Mouse (Mus musculus) MEL (cell line): ENCODE data around the gene Itpr3. TPM values are rescaled to one million over a fixed set of nuclear protein-coding genes. Genes with fewer than 3 reads are reported as not detected.

ENCODE experiments used
- DNase-seq: peaks from one replicate; pipeline ENCODE4 v3.0.0; 2011; ENCODE audit warnings: low read depth, low spot score
- H3K27ac ChIP-seq: 2 replicates; pipeline ENCODE4 v1.5.1; 2012; ENCODE audit warnings: low read depth, mild to moderate bottlenecking, control low read depth, low read length, moderate library complexity; ENCODE audit not compliant: control insufficient read depth
- H3K27me3 ChIP-seq, 2 experiments: fragments of 150-350 bp in 1 of 2; sonication (generic) in 1 of 2; 2 replicates each; pipeline ENCODE4 v1.6.1; 2012; ENCODE audit warnings: low read length in 2 of 2, mild to moderate bottlenecking in 2 of 2, improper control_type of control experiment in 1 of 2, moderate library complexity in 1 of 2; ENCODE audit not compliant: insufficient read depth in 2 of 2, control insufficient read depth in 1 of 2
- H3K36me3 ChIP-seq, 2 experiments: 2 replicates each; pipeline ENCODE4 v1.6.1; 2012 to 2014; ENCODE audit warnings: low read length in 2 of 2, improper control_type of control experiment in 1 of 2, inconsistent platforms in 1 of 2, mild to moderate bottlenecking in 1 of 2; ENCODE audit not compliant: insufficient read depth in 2 of 2, control insufficient read depth in 1 of 2
- H3K4me1 ChIP-seq, 2 experiments: fragments of 150-350 bp in 1 of 2; sonication (generic) in 1 of 2; 2 replicates each; pipeline ENCODE4 v1.6.1; 2012; ENCODE audit warnings: low read length in 2 of 2, improper control_type of control experiment in 1 of 2, mild to moderate bottlenecking in 1 of 2; ENCODE audit not compliant: insufficient read depth in 2 of 2, control insufficient read depth in 1 of 2
- H3K4me3 ChIP-seq, 2 experiments: fragments of 150-350 bp in 1 of 2; sonication (generic) in 1 of 2; 2 replicates each; pipeline ENCODE4 v1.5.1; 2012; ENCODE audit warnings: low read depth in 2 of 2, low read length in 2 of 2, mild to moderate bottlenecking in 2 of 2, moderate library complexity in 2 of 2, control low read depth in 1 of 2, improper control_type of control experiment in 1 of 2; ENCODE audit not compliant: control insufficient read depth in 1 of 2, insufficient read depth in 1 of 2
- H3K79me2 ChIP-seq: 2 replicates; pipeline ENCODE4 v1.6.1; 2012; ENCODE audit warnings: mild to moderate bottlenecking, low read length, moderate library complexity; ENCODE audit not compliant: control insufficient read depth, poor library complexity, insufficient read depth
- H3K9ac ChIP-seq: 2 replicates; pipeline ENCODE4 v1.6.1; 2012; ENCODE audit warnings: low read depth, mild to moderate bottlenecking, control low read depth, low read length, moderate library complexity; ENCODE audit not compliant: control insufficient read depth, poor library complexity, severe bottlenecking
- H3K9me3 ChIP-seq: fragments of 150-350 bp; sonication (generic); replicated peaks from 2 replicates; pipeline ENCODE4 v1.6.1; 2012; ENCODE audit warnings: mild to moderate bottlenecking, low read length, improper control_type of control experiment, moderate library complexity; ENCODE audit not compliant: insufficient read depth
- BHLHE40 ChIP-seq: IDR thresholded peaks from 2 replicates; pipeline ENCODE4 v1.6.1; 2012; ENCODE audit warnings: low read depth, mild to moderate bottlenecking, inconsistent platforms, low read length, improper control_type of control experiment, borderline replicate concordance
- ELF1 ChIP-seq: IDR thresholded peaks from 2 replicates; pipeline ENCODE4 v1.6.1; 2014; ENCODE audit warnings: low read depth, mild to moderate bottlenecking, inconsistent platforms, low read length, improper control_type of control experiment, moderate library complexity
- EP300 ChIP-seq, 2 experiments: IDR thresholded peaks; 2 replicates each; pipeline ENCODE4 v1.6.1; 2011; ENCODE audit warnings: improper control_type of control experiment in 2 of 2, low read length in 2 of 2, low read depth in 1 of 2, mild to moderate bottlenecking in 1 of 2
- ETS1 ChIP-seq: IDR thresholded peaks from 2 replicates; pipeline ENCODE4 v1.6.1; 2012; ENCODE audit warnings: low read depth, mild to moderate bottlenecking, inconsistent platforms, low read length, improper control_type of control experiment, moderate library complexity
- GABPA ChIP-seq: IDR thresholded peaks from 2 replicates; pipeline ENCODE4 v1.6.1; 2012; ENCODE audit warnings: low read depth, mild to moderate bottlenecking, inconsistent platforms, low read length, improper control_type of control experiment, moderate library complexity
- HCFC1 ChIP-seq: IDR thresholded peaks from 2 replicates; pipeline ENCODE4 v1.6.1; 2012; ENCODE audit warnings: low read depth, mild to moderate bottlenecking, inconsistent platforms, low read length, improper control_type of control experiment, moderate library complexity
- KAT2A ChIP-seq: conservative IDR thresholded peaks from 2 replicates; pipeline ENCODE4 v1.6.1; 2012; ENCODE audit warnings: low read depth, low read length, improper control_type of control experiment, inconsistent platforms
- MAFK ChIP-seq: IDR thresholded peaks from 2 replicates; pipeline ENCODE4 v1.6.1; 2011; ENCODE audit warnings: low read depth, mild to moderate bottlenecking, low read length, improper control_type of control experiment, borderline replicate concordance
- MAX ChIP-seq: IDR thresholded peaks from 2 replicates; pipeline ENCODE4 v1.6.1; 2011; ENCODE audit warnings: low read length, improper control_type of control experiment
- MAZ ChIP-seq: IDR thresholded peaks from 2 replicates; pipeline ENCODE4 v1.6.1; 2012; ENCODE audit warnings: low read depth, mild to moderate bottlenecking, inconsistent platforms, low read length, improper control_type of control experiment
- MEF2A ChIP-seq: IDR thresholded peaks from 2 replicates; pipeline ENCODE4 v1.6.1; 2014; ENCODE audit warnings: low read depth, mild to moderate bottlenecking, inconsistent platforms, low read length, improper control_type of control experiment; ENCODE audit not compliant: poor library complexity, insufficient replicate concordance, severe bottlenecking; ENCODE audit errors: extremely low read depth
- MXI1 ChIP-seq: IDR thresholded peaks from 2 replicates; pipeline ENCODE4 v1.6.1; 2011; ENCODE audit warnings: mild to moderate bottlenecking, low read depth, low read length, improper control_type of control experiment
- MYB ChIP-seq: IDR thresholded peaks from 2 replicates; pipeline ENCODE4 v1.6.1; 2011; ENCODE audit warnings: mild to moderate bottlenecking, low read depth, low read length, improper control_type of control experiment
- MYC ChIP-seq: IDR thresholded peaks from 2 replicates; pipeline ENCODE4 v1.6.1; 2011; ENCODE audit warnings: low read depth, mild to moderate bottlenecking, low read length, improper control_type of control experiment, moderate library complexity
- NRF1 ChIP-seq: IDR thresholded peaks from 2 replicates; pipeline ENCODE4 v1.6.1; 2014; ENCODE audit warnings: low read depth, mild to moderate bottlenecking, inconsistent platforms, low read length, improper control_type of control experiment, moderate library complexity; ENCODE audit not compliant: poor library complexity, insufficient read depth, severe bottlenecking
- POLR2A ChIP-seq, 2 experiments: IDR thresholded peaks; 2 replicates each; pipeline ENCODE4 v1.6.1; 2011 to 2012; ENCODE audit warnings: low read length in 2 of 2, mild to moderate bottlenecking in 2 of 2, control low read depth in 1 of 2, improper control_type of control experiment in 1 of 2, low read depth in 1 of 2, moderate library complexity in 1 of 2; ENCODE audit not compliant: control insufficient read depth in 1 of 2, insufficient read depth in 1 of 2, poor library complexity in 1 of 2
- POLR2AphosphoS2 ChIP-seq: IDR thresholded peaks from 2 replicates; pipeline ENCODE4 v1.6.1; 2011; ENCODE audit warnings: low read length, improper control_type of control experiment
- POLR2AphosphoS5 ChIP-seq: IDR thresholded peaks from 2 replicates; pipeline ENCODE4 v1.6.1; 2012; ENCODE audit warnings: low read depth, borderline replicate concordance, mild to moderate bottlenecking, inconsistent platforms, low read length, moderate library complexity, mixed read lengths
- RCOR1 ChIP-seq: IDR thresholded peaks from 2 replicates; pipeline ENCODE4 v1.6.1; 2012; ENCODE audit warnings: low read depth, mild to moderate bottlenecking, inconsistent platforms, low read length, improper control_type of control experiment
- UBTF ChIP-seq: IDR thresholded peaks from 2 replicates; pipeline ENCODE4 v1.6.1; 2012; ENCODE audit warnings: low read depth, mild to moderate bottlenecking, inconsistent platforms, low read length, improper control_type of control experiment, moderate library complexity, borderline replicate concordance; ENCODE audit not compliant: insufficient read depth
- ZKSCAN1 ChIP-seq: IDR thresholded peaks from 2 replicates; pipeline ENCODE4 v1.6.1; 2012; ENCODE audit warnings: low read depth, mild to moderate bottlenecking, inconsistent platforms, low read length, improper control_type of control experiment, moderate library complexity
- ZMIZ1 ChIP-seq: IDR thresholded peaks from 2 replicates; pipeline ENCODE4 v1.6.1; 2012; ENCODE audit warnings: low read depth, mild to moderate bottlenecking, inconsistent platforms, low read length, improper control_type of control experiment, moderate library complexity
- ZNF384 ChIP-seq: IDR thresholded peaks from 2 replicates; pipeline ENCODE4 v1.6.1; 2012; ENCODE audit warnings: low read depth, mild to moderate bottlenecking, inconsistent platforms, low read length, improper control_type of control experiment
- polyA plus RNA-seq, 2 experiments: library from polyadenylated mRNA; stranded (reverse) in 1 of 2; unstranded in 1 of 2; fragments of >175 nt in 1 of 2; fragments of >200 nt in 1 of 2; gene quantifications; 2 replicates each; pipeline versions ENCODE4 v1.2.1 to v1.2.4; 2012; ENCODE audit warnings: low replicate concordance in 2 of 2, low read depth in 1 of 2; ENCODE audit not compliant: insufficient read length in 2 of 2, insufficient read depth in 1 of 2, missing spikeins in 1 of 2
- total RNA-seq: library from RNA; depleted of rRNA; stranded (reverse); fragments of 300-350 nt; gene quantifications from 2 replicates; pipeline ENCODE4 v1.2.3, GENCODE M21; 2012

Itpr3 gene
- total and polyA plus RNA-seq, 3 experiments, result 7.3 to 11.4 TPM; not detected in 1

DNA sequence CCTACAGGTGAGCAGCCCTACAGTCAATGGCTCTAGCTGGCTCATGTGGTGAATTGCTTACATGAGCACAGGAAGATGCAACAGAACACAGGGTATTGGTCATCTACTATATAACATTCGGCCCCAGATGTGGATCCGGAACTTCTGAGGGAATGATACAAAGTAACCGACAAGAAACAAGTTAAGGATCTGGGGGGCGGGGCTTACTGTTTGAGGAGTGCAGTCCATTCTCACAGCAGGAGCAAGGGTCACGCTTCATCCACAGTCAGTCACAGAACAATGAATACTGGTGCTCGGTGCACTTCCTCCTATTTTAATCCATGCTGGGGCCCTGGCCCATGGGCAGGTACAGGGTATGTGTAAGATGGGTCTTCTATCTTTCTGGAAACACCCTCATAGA is 50.8 kb downstream of the Itpr3 start:
- H3K27ac ChIP-seq, result no peak overlapping the region
- no peak for DNase-seq
- H3K4me1 ChIP-seq, result no peaks in the 10 kb centered on the region
- no peak for TF ChIP-seq MYB
- no peak for TF ChIP-seq EP300 (IDR thresholded peaks at IDR 0.05; ENCODE audit: low read depth in 1 of 2, low read length in 2 of 2)
- no peak for TF ChIP-seq NRF1
- no peak for TF ChIP-seq KAT2A
- no peak for TF ChIP-seq POLR2A (IDR thresholded peaks at IDR 0.05; ENCODE audit: control insufficient read depth in 1 of 2, insufficient read depth in 1 of 2, low read depth in 1 of 2, low read length in 2 of 2, poor library complexity in 1 of 2)
- TF ChIP-seq ZNF384, result no peak
- TF ChIP-seq MAFK, result no peak
- TF ChIP-seq GABPA, result no peak
- no peak for TF ChIP-seq UBTF
- no peak for TF ChIP-seq MAZ
- TF ChIP-seq ETS1, result no peak
- no peak for TF ChIP-seq HCFC1
- TF ChIP-seq POLR2AphosphoS2, result no peak
- no peak for TF ChIP-seq BHLHE40
- no peaks in the 10 kb centered on the region for H3K9me3 ChIP-seq
- no peak overlapping the region for H3K4me3 ChIP-seq
- H3K79me2 ChIP-seq, result no peaks in the 10 kb centered on the region
- H3K27me3 ChIP-seq, result no peaks in the 10 kb centered on the region
- H3K9ac ChIP-seq, result no peak overlapping the region
- no peaks in the 10 kb centered on the region for H3K36me3 ChIP-seq

DNA sequence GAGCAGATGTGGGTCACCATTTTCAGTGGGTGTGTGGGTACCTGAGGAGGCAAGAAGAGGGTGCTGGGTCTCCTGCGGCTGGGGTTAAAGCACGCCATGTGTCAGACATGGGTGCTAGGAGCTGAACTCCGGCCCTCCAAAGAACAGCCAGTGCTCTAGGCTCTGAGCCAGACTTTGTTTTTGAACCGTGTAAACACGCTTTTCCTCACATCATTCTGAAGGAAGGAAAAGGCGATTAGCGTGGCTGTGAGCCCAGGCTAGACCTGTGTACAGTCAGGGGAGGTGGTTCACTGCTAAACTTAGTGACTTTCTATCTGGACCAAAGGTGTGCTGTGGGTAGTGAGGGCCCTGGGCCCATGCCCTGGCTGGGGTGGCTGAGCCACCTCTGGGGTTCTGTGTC is 53.0 kb downstream of the Itpr3 start:
- Histone ChIP-seq H3K36me3 (no peaks in the 10 kb centered on the region), H3K4me3 (no peak overlapping the region), H3K27ac (no peak overlapping the region), H3K27me3 (no peaks in the 10 kb centered on the region), H3K9ac (no peak overlapping the region)
- no peak for DNase-seq
- no peak for TF ChIP-seq MYC
- no peak for TF ChIP-seq GABPA
- TF ChIP-seq MXI1, result no peak
- no peak for TF ChIP-seq POLR2AphosphoS5
- TF ChIP-seq BHLHE40, result no peak
- no peak for TF ChIP-seq ZMIZ1
- TF ChIP-seq MAZ, result no peak
- TF ChIP-seq RCOR1, result no peak
- no peak for TF ChIP-seq MEF2A
- no peak for TF ChIP-seq ZKSCAN1
- no peak for TF ChIP-seq ELF1
- TF ChIP-seq MAX, result no peak
- TF ChIP-seq, all 39 proteins: peak for 0
- Histone ChIP-seq H3K4me1 (no peaks in the 10 kb centered on the region), H3K79me2 (no peaks in the 10 kb centered on the region), H3K9me3 (no peaks in the 10 kb centered on the region)
